Mouse (Mus musculus): ENCODE measurements around the gene Myocos.
A peak's percentile ranks its signal among the peaks of the same experiment; 100 is the strongest.
"Not testable (repeated sequence)": the region's sequence is repeated elsewhere in the genome, so short reads cannot be mapped to it uniquely, and the experiment has no call there.

Myocos gene

GRCm38 (mm10) chr1:162658119-162658518, at the start of gene Myocos:
Myocos (minus strand) TSS chr1:162658219.
- DNase-seq (ENCODE audit: low read depth), result no peak

- DNase-seq (ENCODE audit: low read depth), result no peak
Measured at GRCm38 (mm10) chr1:162700389-162701066, 42.5 kb upstream of the Myocos start.

- no peak for DNase-seq (ENCODE audit: low read depth)
Measured at GRCm38 (mm10) chr1:162697866-162698265, 39.8 kb upstream of the Myocos start.

- no peak for DNase-seq (ENCODE audit: low read depth)
Measured at GRCm38 (mm10) chr1:162693721-162694120, 35.7 kb upstream of the Myocos start.

GRCm38 (mm10) chr1:162665486-162666174, 7.6 kb upstream of the Myocos start:
- peak; percentile 16 for DNase-seq (ENCODE audit: low read depth)

- peak; percentile 72 for DNase-seq (ENCODE audit: low read depth)
Measured at GRCm38 (mm10) chr1:162664826-162665475, 6.9 kb upstream of the Myocos start.

- DNase-seq (ENCODE audit: low read depth), result no peak
Measured at GRCm38 (mm10) chr1:162660276-162660860, 2.3 kb upstream of the Myocos start.

- DNase-seq (ENCODE audit: low read depth), result no peak
Measured at GRCm38 (mm10) chr1:162648416-162648815, 9.6 kb downstream of the Myocos start.

GRCm38 (mm10) chr1:162646083-162646686, 11.8 kb downstream of the Myocos start:
- DNase-seq (ENCODE audit: low read depth), result no peak

- DNase-seq (ENCODE audit: low read depth), result no peak
Measured at GRCm38 (mm10) chr1:162643752-162644151, 14.3 kb downstream of the Myocos start.

- DNase-seq (ENCODE audit: low read depth), result no peak
Measured at GRCm38 (mm10) chr1:162642591-162642990, 15.4 kb downstream of the Myocos start.

- no peak for DNase-seq (ENCODE audit: low read depth)
Measured at GRCm38 (mm10) chr1:162639861-162640260, 18.2 kb downstream of the Myocos start.

GRCm38 (mm10) chr1:162639051-162639750, 18.8 kb downstream of the Myocos start, which contains the start of gene Myoc:
Myoc (plus strand) TSS chr1:162639155.
- no peak for DNase-seq (ENCODE audit: low read depth)

- DNase-seq (ENCODE audit: low read depth), result no peak
Measured at GRCm38 (mm10) chr1:162638535-162638934, 19.5 kb downstream of the Myocos start.

- DNase-seq (ENCODE audit: low read depth), result no peak
Measured at GRCm38 (mm10) chr1:162636516-162636915, 21.5 kb downstream of the Myocos start.

GRCm38 (mm10) chr1:162635291-162635931, 22.6 kb downstream of the Myocos start:
- DNase-seq (ENCODE audit: low read depth), result not testable (repeated sequence)

GRCm38 (mm10) chr1:162628326-162628725, 29.7 kb downstream of the Myocos start:
- DNase-seq (ENCODE audit: low read depth), result not testable (repeated sequence)

- not testable (repeated sequence) for DNase-seq (ENCODE audit: low read depth)
Measured at GRCm38 (mm10) chr1:162627821-162628220, 30.2 kb downstream of the Myocos start.

- DNase-seq (ENCODE audit: low read depth), result peak; percentile 56
Measured at GRCm38 (mm10) chr1:162625229-162625628, 32.8 kb downstream of the Myocos start.

- no peak for DNase-seq (ENCODE audit: low read depth)
Measured at GRCm38 (mm10) chr1:162623895-162624294, 34.1 kb downstream of the Myocos start.

GRCm38 (mm10) chr1:162620487-162620886, 37.5 kb downstream of the Myocos start:
- no peak for DNase-seq (ENCODE audit: low read depth)

All from c-Kit-positive CD71-negative TER-119-negative erythroid progenitor cells, embryonic 14.5 days (primary cell).